Mouse (Mus musculus): ENCODE results near the gene Tas2r143. TPM values are rescaled to one million over a fixed set of nuclear protein-coding genes. Genes with fewer than 3 reads are reported as not detected.

Tas2r143 gene
- total and polyA plus RNA-seq, 2 experiments from 2014 or later = not detected

DNA sequence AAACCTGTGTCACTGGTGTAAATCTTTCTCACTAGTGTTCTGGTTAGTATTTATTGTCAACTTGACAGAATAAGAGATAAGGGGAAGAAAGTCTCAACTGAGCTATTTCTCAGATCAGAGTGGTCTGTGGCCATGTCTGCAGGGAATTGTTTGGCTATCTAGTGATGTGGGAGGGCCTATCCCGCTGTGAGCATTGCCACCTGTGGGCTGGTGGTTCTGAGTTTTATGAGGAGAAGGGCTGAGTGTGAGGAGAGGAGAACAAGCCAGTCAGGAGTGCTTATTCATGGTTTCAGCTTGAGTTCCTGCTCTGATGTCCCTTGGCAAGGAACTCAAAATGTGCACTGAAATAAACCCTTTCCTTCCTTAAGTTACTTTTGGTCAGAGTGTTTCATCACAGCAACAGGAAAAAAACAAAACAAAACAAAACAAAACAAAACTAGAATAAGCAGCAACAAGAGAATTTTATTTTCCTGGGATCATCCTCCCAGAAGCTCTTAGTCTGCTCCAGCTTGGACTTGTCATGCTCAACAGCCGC is 8.2 kb upstream of the Tas2r143 start:
- Histone ChIP-seq H3K4me3 (ENCODE audit: low read length) (no peak overlapping the region), H3K27me3 (ENCODE audit: insufficient read depth, low read length) (no peaks in the 10 kb centered on the region), H3K9ac (replicated peaks; ENCODE audit: low read length) (no peak overlapping the region), H3K4me2 (ENCODE audit: low read depth, low read length) (no peak overlapping the region), H3K27ac (no peak overlapping the region), H3K4me1 (ENCODE audit: insufficient read depth, low read length) (no peaks in the 10 kb centered on the region), H3K9me3 (ENCODE audit: low read length) (no peaks in the 10 kb centered on the region), H3K36me3 (ENCODE audit: insufficient read depth, low read length) (no peaks in the 10 kb centered on the region)
- no peak for DNase-seq (ENCODE audit: low spot score)
- TF ChIP-seq CTCF (IDR thresholded peaks at IDR 0.05; ENCODE audit: low read depth) = no peak
- WGBS = 51% methylated on average over 2 of the region's 2 CpGs
- no peak for ATAC-seq

DNA sequence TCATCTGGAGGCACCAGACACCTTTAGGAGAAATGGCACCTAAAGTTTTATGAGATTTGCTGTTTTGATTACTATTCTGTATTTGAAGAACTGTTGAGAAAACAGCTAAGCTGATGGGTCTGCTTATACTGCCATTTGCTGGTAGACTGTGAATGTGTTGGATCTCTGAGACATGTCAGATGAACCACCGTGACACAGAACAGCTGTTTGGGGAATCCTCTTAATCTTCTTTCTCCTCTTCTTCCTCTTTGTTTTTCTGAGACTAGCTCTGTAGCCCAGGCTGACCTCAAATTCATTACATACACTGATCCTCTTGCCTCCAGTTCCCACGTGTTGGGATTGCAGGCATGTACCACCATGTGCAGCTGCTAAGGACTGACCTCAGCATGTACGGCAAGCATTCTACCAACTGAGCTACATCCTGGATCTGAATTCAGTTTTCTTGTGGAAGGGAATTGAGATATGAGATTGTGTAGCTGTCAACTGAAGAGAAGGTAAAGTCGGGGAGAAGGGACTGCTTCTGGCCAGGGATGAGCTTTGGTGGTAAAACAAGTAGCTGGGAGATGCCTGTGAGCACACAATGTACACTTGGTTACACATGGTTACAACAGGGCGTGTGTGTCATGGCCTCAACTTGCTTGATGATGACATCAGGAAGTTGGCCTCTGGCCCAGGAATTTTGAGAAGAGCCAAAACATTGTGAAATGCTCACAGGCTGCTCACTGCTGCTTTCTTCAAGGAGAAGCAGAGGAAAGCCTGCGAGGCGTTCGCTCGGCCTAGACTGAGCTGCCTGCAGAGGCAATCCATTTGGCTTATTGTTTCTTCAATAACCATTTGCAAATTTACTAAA is 3.9 kb upstream of the Tas2r143 start:
- H3K9me3 ChIP-seq (ENCODE audit: low read length) = no peaks in the 10 kb centered on the region
- DNase-seq (ENCODE audit: low spot score) (peak; percentile 52), ATAC-seq (peak; percentile 55; the same call in 1 of the 2 replicates)
- no peak overlapping the region for H3K4me3 ChIP-seq (ENCODE audit: low read length)
- H3K36me3 ChIP-seq (ENCODE audit: insufficient read depth, low read length) = no peaks in the 10 kb centered on the region
- WGBS = 55% methylated on average over 9 of the region's 9 CpGs
- H3K9ac ChIP-seq (replicated peaks; ENCODE audit: low read length) = no peak overlapping the region
- no peak overlapping the region for H3K4me2 ChIP-seq (ENCODE audit: low read depth, low read length)
- no peaks in the 10 kb centered on the region for H3K27me3 ChIP-seq (ENCODE audit: insufficient read depth, low read length)
- no peak for TF ChIP-seq CTCF (IDR thresholded peaks at IDR 0.05; ENCODE audit: low read depth)
- H3K4me1 ChIP-seq (ENCODE audit: insufficient read depth, low read length) = no peaks in the 10 kb centered on the region
- H3K27ac ChIP-seq = no peak overlapping the region

DNA sequence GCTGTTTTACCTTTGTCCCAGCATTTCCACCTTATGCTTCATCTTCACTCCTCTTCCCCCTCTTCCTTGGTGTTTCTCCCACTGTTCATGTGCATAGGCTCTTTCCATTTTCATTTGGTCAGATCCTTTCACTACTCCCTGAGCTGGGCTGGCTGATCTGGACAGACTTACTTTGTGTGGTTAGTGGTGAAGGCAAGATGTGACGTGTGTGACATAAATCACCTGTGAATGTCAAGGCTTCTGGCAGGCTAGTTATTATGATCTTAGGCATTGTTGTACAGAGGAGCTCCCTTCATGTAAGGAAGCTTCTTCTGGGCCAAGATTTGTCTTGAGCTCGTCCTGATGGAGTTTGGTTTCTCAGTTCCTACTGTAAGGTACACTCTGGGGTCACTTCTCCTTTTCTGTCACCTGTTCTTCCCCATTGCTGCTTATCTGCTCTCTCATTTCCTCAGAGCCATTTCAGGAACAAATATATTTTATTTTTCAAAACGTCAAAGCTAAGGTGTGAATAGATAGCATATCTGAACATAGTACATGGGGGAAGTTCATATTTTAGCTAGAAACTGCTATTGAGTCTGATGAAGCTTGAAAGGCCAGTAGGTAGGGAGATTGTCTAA is 2.9 kb upstream of the Tas2r143 start:
- no peaks in the 10 kb centered on the region for H3K4me1 ChIP-seq (ENCODE audit: insufficient read depth, low read length)
- 80% methylated on average over 3 of the region's 3 CpGs for WGBS
- no peak overlapping the region for H3K4me3 ChIP-seq (ENCODE audit: low read length)
- H3K4me2 ChIP-seq (ENCODE audit: low read depth, low read length) = no peak overlapping the region
- TF ChIP-seq CTCF (IDR thresholded peaks at IDR 0.05; ENCODE audit: low read depth) = no peak
- no peaks in the 10 kb centered on the region for H3K36me3 ChIP-seq (ENCODE audit: insufficient read depth, low read length)
- no peak for DNase-seq (ENCODE audit: low spot score)
- no peak for ATAC-seq
- no peak overlapping the region for H3K9ac ChIP-seq (replicated peaks; ENCODE audit: low read length)
- no peaks in the 10 kb centered on the region for H3K27me3 ChIP-seq (ENCODE audit: insufficient read depth, low read length)
- H3K9me3 ChIP-seq (ENCODE audit: low read length) = no peaks in the 10 kb centered on the region
- no peak overlapping the region for H3K27ac ChIP-seq

DNA sequence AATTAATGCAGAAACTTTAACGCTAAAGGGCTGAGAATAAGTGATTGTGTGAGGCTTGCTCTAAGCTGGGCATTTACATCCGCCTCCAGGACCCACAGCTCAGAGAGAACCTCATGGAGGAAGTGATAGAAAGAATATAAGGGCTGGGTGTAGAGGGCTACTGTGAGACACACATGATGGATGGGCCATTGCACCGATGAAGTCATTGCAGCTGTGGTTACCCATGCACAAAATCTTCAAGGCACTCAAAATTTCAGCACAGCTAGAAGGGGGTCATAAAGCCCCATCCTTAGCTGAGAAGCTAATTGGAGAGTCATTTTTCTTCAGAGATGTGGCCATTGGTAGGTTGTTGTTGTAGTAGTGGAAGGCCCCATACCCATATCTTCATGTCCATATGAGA is 1.8 kb upstream of the Tas2r143 start:
- Histone ChIP-seq H3K9me3 (ENCODE audit: low read length) (no peaks in the 10 kb centered on the region), H3K9ac (replicated peaks; ENCODE audit: low read length) (no peak overlapping the region), H3K4me2 (ENCODE audit: low read depth, low read length) (no peak overlapping the region), H3K4me3 (ENCODE audit: low read length) (no peak overlapping the region), H3K4me1 (ENCODE audit: insufficient read depth, low read length) (no peaks in the 10 kb centered on the region), H3K27ac (no peak overlapping the region), H3K27me3 (ENCODE audit: insufficient read depth, low read length) (no peaks in the 10 kb centered on the region), H3K36me3 (ENCODE audit: insufficient read depth, low read length) (no peaks in the 10 kb centered on the region)
- TF ChIP-seq CTCF (IDR thresholded peaks at IDR 0.05; ENCODE audit: low read depth) = no peak
- no peak for ATAC-seq
- whole genome bisulfite sequencing = 81% methylated on average over 3 of the region's 3 CpGs
- DNase-seq (ENCODE audit: low spot score) = no peak

DNA sequence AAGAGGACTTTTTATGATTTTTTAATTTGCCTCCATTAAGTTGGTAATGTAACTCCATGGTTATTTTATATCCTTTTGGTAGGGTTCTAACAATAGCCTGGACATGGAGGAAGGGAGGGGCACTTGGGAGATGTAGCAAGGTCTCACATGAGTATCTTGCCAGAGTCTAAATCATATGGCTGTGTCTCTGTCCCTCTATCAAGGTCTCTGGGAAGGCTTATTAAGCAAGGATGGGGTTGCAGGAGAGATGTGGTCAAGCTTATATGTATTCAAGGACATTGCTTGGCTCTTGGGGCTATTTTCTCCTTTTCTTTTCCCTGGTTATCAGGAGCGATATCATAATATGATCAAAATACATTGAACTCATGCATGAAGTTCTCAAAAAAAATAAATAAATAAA is 1.0 kb upstream of the Tas2r143 start:
- no peak overlapping the region for H3K4me2 ChIP-seq (ENCODE audit: low read depth, low read length)
- no peaks in the 10 kb centered on the region for H3K9me3 ChIP-seq (ENCODE audit: low read length)
- no peaks in the 10 kb centered on the region for H3K36me3 ChIP-seq (ENCODE audit: insufficient read depth, low read length)
- no peak overlapping the region for H3K9ac ChIP-seq (replicated peaks; ENCODE audit: low read length)
- H3K27me3 ChIP-seq (ENCODE audit: insufficient read depth, low read length) = no peaks in the 10 kb centered on the region
- 94% methylated on average over 1 of the region's 1 CpGs for WGBS
- ATAC-seq (no peak), DNase-seq (ENCODE audit: low spot score) (no peak)
- no peak overlapping the region for H3K27ac ChIP-seq
- H3K4me3 ChIP-seq (ENCODE audit: low read length) = no peak overlapping the region
- H3K4me1 ChIP-seq (ENCODE audit: insufficient read depth, low read length) = no peaks in the 10 kb centered on the region
- TF ChIP-seq CTCF (IDR thresholded peaks at IDR 0.05; ENCODE audit: low read depth) = no peak

DNA sequence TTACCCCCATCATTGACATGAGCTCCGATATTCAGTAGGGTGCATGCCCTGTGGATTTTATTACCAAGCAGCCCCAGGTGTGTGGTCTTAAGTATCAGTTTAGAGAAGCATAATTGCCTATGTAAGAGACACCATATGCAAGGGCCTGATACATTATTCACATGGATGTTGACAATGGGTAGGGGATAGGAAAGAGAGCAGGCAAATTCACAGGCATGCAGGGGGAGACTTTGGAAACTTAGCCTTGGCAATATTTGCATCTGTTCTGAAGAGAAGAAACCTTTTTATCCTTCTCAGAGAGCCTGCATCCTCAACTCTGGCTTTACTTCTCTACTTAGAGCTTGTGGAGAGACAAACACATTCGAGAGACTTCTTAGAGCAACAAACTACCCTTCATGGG is 5.1 kb downstream of the Tas2r143 start, which contains the start of gene Tas2r135:
Gene Tas2r135, plus strand, starts transcription at position 301 of the 400 bp plus-strand sequence.
- DNase-seq (ENCODE audit: low spot score) = no peak
- no peak for ATAC-seq
- no peak within 1 kb of the TSS for H3K27ac ChIP-seq
- no peaks in the 10 kb centered on the region for H3K27me3 ChIP-seq (ENCODE audit: insufficient read depth, low read length)
- no peak within 1 kb of the TSS for H3K4me3 ChIP-seq (ENCODE audit: low read length)
- H3K4me2 ChIP-seq (ENCODE audit: low read depth, low read length) = no peak within 1 kb of the TSS
- H3K4me1 ChIP-seq (ENCODE audit: insufficient read depth, low read length) = no peaks in the 10 kb centered on the region
- 90% methylated on average over 2 of the region's 2 CpGs for WGBS
- H3K36me3 ChIP-seq (ENCODE audit: insufficient read depth, low read length) = no peaks in the 10 kb centered on the region
- H3K9ac ChIP-seq (replicated peaks; ENCODE audit: low read length) = no peak within 1 kb of the TSS
- no peak for TF ChIP-seq CTCF (IDR thresholded peaks at IDR 0.05; ENCODE audit: low read depth)
- H3K9me3 ChIP-seq (ENCODE audit: low read length) = no peaks in the 10 kb centered on the region
